Mouse (Mus musculus) megakaryocyte, embryonic 14.5 days (primary cell): ENCODE measurements around the gene Usp47. TPM values are rescaled to one million over a fixed set of nuclear protein-coding genes. Genes with fewer than 3 reads are reported as not detected.
"Not testable (repeated sequence)": the region's sequence is repeated elsewhere in the genome, so short reads cannot be mapped to it uniquely, and the experiment has no call there.

Source experiments
- H3K27me3 ChIP-seq: replicated peaks from 2 replicates; pipeline ENCODE3; 2012; ENCODE audit warnings: inconsistent platforms
- H3K36me3 ChIP-seq: replicated peaks from 2 replicates; pipeline ENCODE3; 2012; ENCODE audit warnings: low read length, inconsistent platforms, mixed read lengths
- H3K4me1 ChIP-seq: 2 replicates; pipeline ENCODE4 v1.6.1; 2012; ENCODE audit warnings: inconsistent platforms
- H3K4me3 ChIP-seq: replicated peaks from 2 replicates; pipeline ENCODE3; 2012; ENCODE audit warnings: moderate library complexity, mild to moderate bottlenecking, inconsistent platforms
- H3K9me3 ChIP-seq: 2 replicates; pipeline ENCODE4 v1.6.1; 2012; ENCODE audit warnings: inconsistent platforms
- FLI1 ChIP-seq: IDR thresholded peaks from 2 replicates; pipeline ENCODE4 v1.6.1; 2012; ENCODE audit warnings: low read length, inconsistent platforms, mixed read lengths
- GATA1 ChIP-seq: IDR thresholded peaks from 3 replicates; pipeline ENCODE4 v1.6.1; 2012; ENCODE audit warnings: mixed read lengths, low read length, inconsistent platforms, borderline replicate concordance
- polyA plus RNA-seq: library from polyadenylated mRNA; stranded (reverse); fragments of >175 nt; gene quantifications from 2 replicates; pipeline ENCODE4 v1.2.3, GENCODE M21; 2012; ENCODE audit warnings: low replicate concordance; ENCODE audit not compliant: insufficient read depth

The Usp47 gene
- polyA plus RNA-seq, 1 experiment = 3.0 TPM

DNA sequence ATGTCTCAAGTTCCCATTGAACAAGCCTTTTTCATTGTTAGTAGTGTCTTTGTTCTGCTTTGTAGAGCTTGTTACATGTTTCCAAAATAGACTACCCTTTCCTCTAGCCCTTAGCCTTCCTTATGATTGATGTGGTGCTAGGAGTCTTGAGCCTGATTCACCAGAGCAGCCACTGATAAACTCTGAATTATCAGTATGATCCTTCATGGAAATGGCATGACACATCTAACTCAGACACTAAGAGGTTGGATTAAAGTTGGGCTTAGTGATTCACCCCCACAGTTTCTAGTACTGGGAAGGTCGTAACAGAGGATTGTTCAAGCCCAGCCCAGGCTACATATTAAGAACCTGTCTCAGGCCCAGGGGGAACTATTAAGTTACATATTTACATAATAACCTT is 59.3 kb downstream of the Usp47 start:
- Histone ChIP-seq H3K4me1 (no peaks in the 10 kb centered on the region), H3K36me3 (peaks cover 95% of the 10 kb centered on the region), H3K27me3 (no peaks in the 10 kb centered on the region), H3K4me3 (no peak overlapping the region), H3K9me3 (no peaks in the 10 kb centered on the region)
- TF ChIP-seq FLI1 = no peak
- no peak for TF ChIP-seq GATA1

DNA sequence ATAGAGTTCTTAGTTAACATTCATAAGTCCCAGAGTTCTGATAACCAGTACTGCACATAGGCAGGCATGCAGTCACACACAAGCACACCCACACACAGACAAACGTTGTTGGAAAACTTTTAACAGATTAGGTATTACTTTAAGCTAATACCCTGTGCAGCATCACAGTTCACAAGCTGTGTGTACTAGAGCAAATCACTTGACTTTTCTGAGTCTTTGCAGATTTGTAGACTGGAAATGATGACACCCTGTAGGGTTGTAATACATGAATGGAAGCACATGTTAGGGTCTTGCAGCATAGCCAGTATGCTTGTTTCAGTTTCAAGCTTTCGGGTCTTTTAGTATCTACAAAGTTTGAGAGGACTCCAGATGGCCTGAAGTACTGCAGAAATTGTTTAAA is 60.9 kb downstream of the Usp47 start:
- Histone ChIP-seq H3K4me3 (no peak overlapping the region), H3K27me3 (no peaks in the 10 kb centered on the region), H3K9me3 (no peaks in the 10 kb centered on the region), H3K4me1 (no peaks in the 10 kb centered on the region), H3K36me3 (peaks cover 94% of the 10 kb centered on the region)
- TF ChIP-seq GATA1 (no peak), FLI1 (no peak)

DNA sequence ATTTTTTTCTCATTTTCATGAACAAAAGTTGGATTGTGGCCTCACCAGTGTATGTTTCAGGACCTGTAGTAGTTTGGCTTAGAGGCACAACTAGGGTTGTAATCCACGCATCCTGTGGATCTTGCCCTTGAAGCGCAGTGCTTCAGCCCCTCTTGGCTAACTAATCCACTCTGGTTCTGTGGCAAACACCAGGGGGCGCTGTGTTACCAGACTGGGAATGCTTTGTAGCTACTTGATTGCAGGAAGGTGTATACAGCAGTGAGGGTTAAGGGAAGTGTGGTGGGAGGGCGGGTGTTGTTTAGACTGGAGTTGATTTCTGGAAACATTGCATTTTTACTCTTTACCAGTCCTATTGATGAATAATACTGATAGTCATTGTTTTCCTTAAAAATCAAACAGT is 61.8 kb downstream of the Usp47 start:
- Histone ChIP-seq H3K4me3 (no peak overlapping the region), H3K4me1 (no peaks in the 10 kb centered on the region), H3K27me3 (no peaks in the 10 kb centered on the region), H3K9me3 (no peaks in the 10 kb centered on the region), H3K36me3 (peaks cover 94% of the 10 kb centered on the region)
- TF ChIP-seq GATA1 (no peak), FLI1 (no peak)

DNA sequence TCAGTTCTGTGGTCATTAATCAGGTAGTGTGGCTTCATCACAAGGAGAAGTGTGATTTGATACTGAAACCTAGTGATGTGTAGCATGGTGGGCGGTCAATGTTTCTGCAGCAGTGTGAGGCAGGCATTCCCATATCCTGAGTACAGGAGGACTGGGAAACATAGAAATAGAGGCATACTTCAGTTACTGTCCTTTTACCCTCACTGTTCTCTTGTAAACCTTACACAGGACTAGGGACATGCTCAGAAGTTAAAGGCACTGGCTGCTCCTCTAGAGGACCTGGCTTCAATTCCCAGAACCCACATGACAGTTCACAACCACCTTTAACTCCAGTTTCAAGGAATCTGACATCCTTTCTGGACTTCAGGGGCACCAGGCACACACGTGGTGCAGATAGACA is 62.9 kb downstream of the Usp47 start:
- Histone ChIP-seq H3K27me3 (no peaks in the 10 kb centered on the region), H3K9me3 (no peaks in the 10 kb centered on the region), H3K36me3 (peaks cover 94% of the 10 kb centered on the region), H3K4me1 (no peaks in the 10 kb centered on the region), H3K4me3 (no peak overlapping the region)
- TF ChIP-seq FLI1 (no peak), GATA1 (no peak)

DNA sequence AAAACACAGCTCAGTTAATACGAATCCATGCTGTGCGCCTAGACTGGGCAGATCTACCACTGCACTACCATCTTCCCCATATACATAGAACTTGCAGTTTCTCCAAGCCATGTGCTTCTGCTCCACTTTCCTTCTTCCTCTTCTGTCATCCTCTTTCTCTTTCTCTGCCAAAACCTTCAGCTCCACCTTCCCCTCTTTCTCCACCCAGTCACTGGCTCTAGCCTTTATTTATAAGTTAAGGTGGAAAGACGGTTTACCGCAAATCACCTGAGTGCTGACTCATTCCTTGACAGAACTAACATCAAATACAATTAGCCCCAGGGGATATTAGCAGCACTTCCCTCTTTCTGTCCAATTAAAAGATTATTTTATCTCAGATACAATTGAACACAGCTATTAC is 71.6 kb downstream of the Usp47 start:
- H3K27me3 ChIP-seq, H3K4me1 ChIP-seq, H3K9me3 ChIP-seq, H3K4me3 ChIP-seq: not testable (repeated sequence)
- H3K36me3 ChIP-seq = peaks cover 98% of the 10 kb centered on the region

DNA sequence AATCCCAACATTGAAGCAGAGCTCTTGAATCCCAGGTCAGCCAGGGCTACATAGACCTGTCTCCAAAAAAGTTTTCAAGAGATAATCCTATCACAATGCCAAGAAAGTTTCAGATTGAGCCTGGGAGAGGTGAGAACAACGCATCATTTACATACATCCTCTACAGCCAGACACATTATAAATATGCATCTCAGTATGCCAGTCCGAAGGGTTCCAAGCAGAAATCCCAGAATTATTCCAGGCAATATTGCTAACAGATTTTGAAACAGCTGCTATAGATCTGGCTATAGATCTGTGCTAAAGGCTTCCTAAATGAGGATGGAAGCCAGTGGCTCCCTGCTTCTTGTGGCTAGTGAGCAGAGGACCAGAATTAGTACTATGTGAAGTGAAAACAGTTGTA is 77.6 kb downstream of the Usp47 start:
- TF ChIP-seq GATA1 = no peak
- no peak for TF ChIP-seq FLI1
- H3K27me3 ChIP-seq = no peaks in the 10 kb centered on the region
- peaks cover 17% of the 10 kb centered on the region for H3K4me1 ChIP-seq
- no peak overlapping the region for H3K4me3 ChIP-seq
- peaks cover 99% of the 10 kb centered on the region for H3K36me3 ChIP-seq
- no peaks in the 10 kb centered on the region for H3K9me3 ChIP-seq

DNA sequence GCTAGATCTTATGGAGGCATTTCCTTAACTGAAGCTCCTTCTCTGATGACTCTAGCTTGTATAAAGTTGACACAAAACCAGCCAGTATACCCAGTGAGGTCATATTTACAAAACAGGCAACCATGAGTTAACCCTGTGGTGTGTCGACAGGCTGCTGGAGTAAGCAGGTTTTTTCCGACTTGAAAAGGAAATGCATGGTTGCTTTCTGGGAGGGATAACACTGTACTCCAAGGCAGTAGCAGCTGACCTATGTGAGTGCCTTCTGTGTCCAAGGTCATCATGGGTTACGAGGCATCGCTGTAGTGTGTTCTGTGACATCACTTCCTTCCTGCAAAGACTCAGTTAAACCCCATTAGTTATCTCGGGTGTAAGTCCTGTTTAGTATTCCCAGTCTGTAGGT is 79.6 kb downstream of the Usp47 start:
- H3K27me3 ChIP-seq = no peaks in the 10 kb centered on the region
- no peak overlapping the region for H3K4me3 ChIP-seq
- H3K36me3 ChIP-seq = peaks cover 99% of the 10 kb centered on the region
- H3K4me1 ChIP-seq = peaks cover 17% of the 10 kb centered on the region
- TF ChIP-seq FLI1 (no peak), GATA1 (no peak)
- no peaks in the 10 kb centered on the region for H3K9me3 ChIP-seq

DNA sequence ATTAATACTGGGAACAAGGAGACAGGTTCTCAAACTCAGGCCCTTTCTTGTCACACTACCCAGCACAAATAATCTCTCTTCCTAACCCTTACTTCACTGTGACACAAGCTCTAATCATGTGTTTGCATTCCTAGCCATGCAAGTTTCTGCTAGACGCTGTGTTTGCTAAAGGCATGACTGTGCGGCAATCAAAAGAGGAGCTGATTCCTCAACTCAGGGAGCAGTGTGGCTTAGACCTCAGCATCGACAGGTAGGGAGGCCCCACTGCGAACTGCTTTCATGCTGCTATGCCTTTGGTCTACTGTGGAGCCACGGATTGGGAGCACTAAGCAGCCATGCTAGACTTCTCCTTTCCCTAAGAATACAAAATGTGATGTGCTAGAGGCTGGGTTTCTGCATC is 80.5 kb downstream of the Usp47 start:
- Histone ChIP-seq H3K4me1 (peaks cover 17% of the 10 kb centered on the region), H3K27me3 (no peaks in the 10 kb centered on the region), H3K9me3 (no peaks in the 10 kb centered on the region), H3K4me3 (no peak overlapping the region), H3K36me3 (peaks cover 99% of the 10 kb centered on the region)
- TF ChIP-seq GATA1 = no peak
- TF ChIP-seq FLI1 = no peak

DNA sequence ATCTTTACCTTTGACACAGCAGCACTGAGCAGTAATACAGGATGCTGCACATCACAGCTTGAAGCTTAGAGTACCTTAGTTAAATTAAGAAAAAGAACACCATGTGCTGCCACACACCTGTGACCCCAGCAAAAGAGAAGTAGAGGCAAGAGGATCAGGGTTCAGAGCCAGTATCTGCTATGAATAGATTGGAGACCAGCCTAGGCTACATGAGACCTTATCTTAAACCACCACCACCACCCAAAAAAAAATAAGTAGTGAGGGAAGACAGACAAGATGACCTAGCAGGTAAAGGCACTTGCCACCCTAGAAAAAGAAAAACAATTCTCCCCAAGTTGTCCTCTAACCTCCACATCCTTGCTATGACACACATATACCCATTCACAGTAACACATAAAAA is 85.5 kb downstream of the Usp47 start:
- peaks cover 91% of the 10 kb centered on the region for H3K36me3 ChIP-seq

DNA sequence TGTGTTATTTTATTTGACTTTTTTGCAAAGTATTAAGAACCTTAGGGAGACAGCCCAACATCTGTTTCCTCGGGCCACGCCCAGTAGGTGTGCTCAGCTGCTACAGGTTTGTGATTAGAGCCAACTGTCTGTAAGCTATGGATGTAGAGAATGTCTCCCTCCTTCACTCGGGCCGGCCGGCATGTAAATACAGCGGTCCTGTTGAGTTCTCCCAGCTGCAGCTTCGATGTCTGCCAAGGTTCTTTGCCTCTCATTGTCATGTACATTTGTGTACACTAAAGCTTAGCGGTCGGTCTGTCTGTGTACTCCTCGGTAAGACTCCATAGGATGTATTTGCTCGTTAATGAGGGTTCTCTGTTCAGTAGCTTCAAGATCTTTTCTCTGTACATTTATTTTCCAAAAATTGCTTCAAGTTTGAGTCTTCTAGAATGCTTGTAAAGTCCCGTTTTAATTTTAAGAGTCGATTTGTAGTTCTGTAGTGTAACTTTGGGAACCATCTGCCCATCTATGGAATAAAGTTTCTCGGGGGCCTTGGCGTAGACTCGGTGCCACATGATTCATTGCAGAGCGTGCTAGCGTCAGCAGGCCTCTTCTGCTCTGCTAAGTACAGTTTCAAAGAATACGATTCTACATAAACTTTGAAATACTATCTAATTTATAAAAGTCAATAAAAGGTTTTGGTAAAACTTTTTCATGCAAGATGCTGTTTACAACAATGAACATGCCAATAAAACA is 87.5 kb downstream of the Usp47 start:
- Histone ChIP-seq H3K4me3 (no peak overlapping the region), H3K27me3 (no peaks in the 10 kb centered on the region), H3K4me1 (no peaks in the 10 kb centered on the region), H3K36me3 (peaks cover 70% of the 10 kb centered on the region), H3K9me3 (no peaks in the 10 kb centered on the region)
- TF ChIP-seq GATA1 = no peak
- no peak for TF ChIP-seq FLI1

More for the DNA sequence above, 85.5 kb downstream of the Usp47 start:
- no peak for TF ChIP-seq GATA1
- no peak for TF ChIP-seq FLI1
- H3K4me1 ChIP-seq = peaks cover 2% of the 10 kb centered on the region
- H3K9me3 ChIP-seq = no peaks in the 10 kb centered on the region
- no peak overlapping the region for H3K4me3 ChIP-seq
- no peaks in the 10 kb centered on the region for H3K27me3 ChIP-seq

DNA sequence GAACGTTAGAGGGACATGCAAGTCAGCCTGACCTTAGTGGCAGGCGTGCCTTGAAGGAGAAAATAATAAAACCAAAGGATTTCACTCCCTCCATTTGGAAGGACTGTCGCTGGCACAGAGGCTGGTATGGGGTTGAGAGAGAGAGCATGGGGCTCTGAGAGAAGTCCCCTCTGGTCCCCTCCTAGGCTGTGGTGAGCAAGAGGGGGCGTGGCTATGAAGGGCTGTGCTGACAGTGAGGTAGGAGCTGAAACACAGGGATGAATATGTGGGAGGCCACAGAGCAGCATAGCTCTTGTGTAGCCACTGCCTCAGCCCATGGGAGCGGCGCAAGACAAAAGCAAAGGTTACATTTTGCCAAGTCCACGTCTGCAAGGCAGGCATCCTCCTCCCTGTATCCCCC is 94.2 kb downstream of the Usp47 start:
- TF ChIP-seq GATA1 (no peak), FLI1 (no peak)
- Histone ChIP-seq H3K9me3 (peaks cover 8% of the 10 kb centered on the region), H3K36me3 (peaks cover 6% of the 10 kb centered on the region), H3K4me1 (no peaks in the 10 kb centered on the region), H3K4me3 (no peak overlapping the region), H3K27me3 (peaks cover 34% of the 10 kb centered on the region)
